Mouse (Mus musculus): ENCODE data around the gene Mecp2.

Mecp2 gene

DNA sequence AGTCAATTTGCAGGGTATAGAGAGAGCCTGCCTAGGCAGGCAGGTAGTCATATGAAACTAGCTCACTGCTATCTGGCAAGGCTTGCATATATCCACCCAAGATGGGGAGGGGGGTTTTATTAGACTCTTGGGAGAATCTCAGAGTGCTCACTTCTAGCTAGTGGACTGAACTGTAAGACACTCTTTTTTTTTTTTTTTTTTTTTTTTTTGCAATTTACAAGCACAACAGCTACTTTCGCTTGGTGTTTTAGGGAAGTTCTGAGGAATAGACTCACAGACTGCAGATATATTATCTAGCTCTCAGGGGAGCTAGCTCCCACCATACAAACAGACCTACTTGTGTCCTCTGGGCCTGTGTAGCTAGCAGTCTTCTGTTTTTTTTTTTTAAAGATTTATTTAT is 120.6 kb downstream of the Mecp2 start:
- DNase-seq (ENCODE audit: low spot score in 2 of 2), result no peak

DNA sequence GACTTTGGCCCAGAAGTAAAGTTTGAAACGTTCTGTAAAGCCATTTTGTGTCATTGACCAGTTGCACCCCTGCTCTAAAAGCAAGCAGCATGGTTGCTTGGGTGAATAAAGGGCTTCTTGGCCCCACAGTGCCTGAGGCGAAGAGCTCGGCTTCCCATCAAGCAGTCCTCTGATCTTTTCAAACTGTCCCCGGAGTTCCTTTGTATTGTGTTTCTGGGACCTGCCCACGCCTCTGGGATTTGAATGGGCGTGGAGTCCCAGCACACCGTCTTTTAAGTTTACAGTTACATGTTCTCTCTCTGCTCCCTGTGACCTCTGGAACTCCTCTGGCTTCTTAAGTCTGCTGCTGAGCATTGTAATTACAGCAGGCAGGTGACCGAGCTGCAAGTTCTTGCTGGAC is 127.1 kb downstream of the Mecp2 start:
- no peak for DNase-seq (ENCODE audit: low spot score in 2 of 2)

DNA sequence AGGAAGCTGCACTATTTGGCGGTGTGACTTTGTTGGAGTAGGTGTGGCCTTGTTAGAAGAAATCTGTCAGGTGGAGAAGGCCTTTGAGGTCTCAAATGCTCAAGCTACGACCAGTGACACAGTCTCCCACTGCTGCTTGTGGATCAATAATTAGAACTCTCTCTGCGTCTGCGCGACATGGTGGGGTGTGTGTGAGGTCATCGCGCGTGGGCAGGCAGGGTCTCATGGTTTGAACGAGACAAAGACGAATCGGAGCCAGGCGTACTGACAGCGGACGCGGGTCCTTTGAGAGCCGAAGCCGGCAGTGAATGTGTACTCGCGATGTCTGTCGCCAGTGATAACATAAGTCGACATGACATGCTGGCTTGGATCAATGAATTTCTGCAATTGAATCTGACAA is 128.8 kb downstream of the Mecp2 start:
- DNase-seq (ENCODE audit: low spot score in 2 of 2), result no peak

DNA sequence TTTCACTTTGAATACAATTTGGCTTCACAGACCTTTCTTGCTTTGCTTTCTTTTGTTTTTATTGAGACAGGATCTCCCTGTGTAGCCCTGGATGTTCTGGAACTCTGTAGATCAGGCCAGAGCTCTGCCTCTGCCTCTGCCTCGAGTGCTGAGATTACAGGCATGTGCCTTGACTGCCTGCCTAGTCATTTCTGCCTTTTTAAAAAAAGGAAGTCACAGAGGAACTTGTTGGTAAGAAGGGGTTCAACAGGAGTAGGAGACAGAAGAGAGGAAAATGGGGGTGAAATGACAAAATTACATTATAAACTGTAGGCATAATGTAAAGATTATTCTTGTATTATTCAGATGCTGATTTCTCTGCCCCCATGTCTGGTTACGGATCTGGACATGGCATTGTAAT is 131.5 kb downstream of the Mecp2 start:
- DNase-seq (ENCODE audit: low spot score in 2 of 2), result no peak

DNA sequence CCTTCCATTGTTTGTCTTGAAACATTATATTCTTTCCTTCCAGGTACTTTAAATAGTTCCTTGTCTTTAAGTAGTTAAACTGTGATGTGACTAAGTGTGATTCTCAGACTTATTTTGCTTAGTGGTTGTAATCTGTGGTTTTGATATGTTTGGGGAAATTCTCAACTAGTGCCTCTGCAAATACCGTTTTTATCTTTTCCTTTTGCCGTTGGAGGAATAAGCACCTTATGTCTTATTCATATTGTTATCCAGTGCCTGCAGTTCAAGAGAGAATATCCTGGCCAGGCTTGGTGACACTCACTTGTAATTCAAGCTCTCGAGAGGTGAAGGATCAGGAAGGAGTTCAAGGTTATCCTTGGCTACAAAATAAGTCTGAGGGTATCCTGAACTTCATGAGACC is 134.1 kb downstream of the Mecp2 start:
- no peak for DNase-seq (ENCODE audit: low spot score in 2 of 2)

DNA sequence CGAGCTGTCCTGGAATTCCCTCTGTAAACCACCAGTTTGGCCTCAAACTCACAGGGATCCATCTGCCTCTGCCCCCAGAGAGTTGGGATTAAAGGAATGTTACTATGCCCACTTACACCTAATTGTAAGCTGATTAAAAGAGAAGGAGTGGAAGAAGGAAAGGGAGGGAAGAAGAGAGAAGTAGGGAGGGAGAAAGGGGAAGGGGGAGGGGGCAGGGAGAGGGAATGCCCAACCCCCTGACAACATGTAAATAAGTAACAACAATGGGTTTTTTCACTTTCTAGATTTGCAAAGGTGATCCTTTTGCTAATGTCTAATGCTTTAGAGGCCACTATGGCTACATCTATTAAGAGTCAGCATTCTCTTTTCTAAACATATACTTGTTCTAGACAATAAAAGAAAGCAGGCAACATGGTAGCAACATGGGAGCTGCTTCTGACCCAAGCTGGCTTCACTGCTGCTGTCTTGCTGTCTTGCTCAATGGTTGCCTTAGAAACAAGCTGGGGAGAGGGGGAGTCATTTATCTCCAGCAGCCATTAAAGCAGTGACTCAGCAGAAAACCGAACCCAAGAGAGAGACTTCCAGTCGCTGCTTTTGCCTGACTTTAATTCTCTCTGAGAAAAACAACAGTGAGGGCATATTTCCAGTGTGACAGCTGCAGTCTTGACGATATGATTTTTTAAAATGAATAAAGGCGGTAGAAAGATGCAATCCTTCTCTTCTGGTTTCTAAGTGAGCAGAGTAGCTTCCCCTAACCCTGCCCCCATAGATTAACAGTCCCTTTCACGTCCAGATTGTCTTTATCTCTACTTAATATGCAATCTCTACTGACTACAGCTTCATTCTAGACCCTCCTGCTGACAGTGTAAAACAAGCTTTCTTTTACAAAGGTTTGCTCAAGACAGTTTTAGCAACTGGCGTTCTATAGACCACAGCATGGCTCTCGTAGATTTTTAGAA is 136.0 kb downstream of the Mecp2 start:
- DNase-seq (ENCODE audit: low spot score in 2 of 2), result no peak

DNA sequence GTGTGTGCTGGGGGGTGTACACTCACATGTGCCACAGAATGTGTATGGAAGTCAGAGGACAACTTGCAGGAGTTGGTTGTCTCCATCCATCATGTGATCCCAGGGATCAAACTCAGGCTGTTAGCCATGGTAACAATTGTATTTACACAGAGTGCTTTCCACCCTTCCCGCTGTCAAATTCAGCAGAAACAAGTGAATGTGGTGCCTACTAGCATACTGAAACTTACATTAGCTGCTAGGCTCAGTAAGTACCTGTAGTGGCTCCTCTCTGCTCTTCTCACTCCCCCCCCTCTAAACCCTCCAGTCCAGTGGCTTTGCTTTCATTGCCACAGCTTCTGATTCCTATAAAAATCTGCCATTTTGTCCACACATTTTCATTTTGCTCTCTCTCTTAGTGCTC is 157.4 kb downstream of the Mecp2 start:
- DNase-seq (ENCODE audit: low spot score in 2 of 2), result no peak

Measured in thymus, postnatal 10 days (tissue).